Mouse (Mus musculus): Measurements from ENCODE around the gene Edc3.
"Not testable (repeated sequence)": the region's sequence is repeated elsewhere in the genome, so short reads cannot be mapped to it uniquely, and the experiment has no call there.

The Edc3 gene

GRCm38 (mm10) chr9:57698466-57699150 lies 9.7 kb upstream of the Edc3 start:
- DNase-seq (ENCODE audit: low spot score in 2 of 2), result no peak

GRCm38 (mm10) chr9:57706496-57706895 lies 1.8 kb upstream of the Edc3 start:
- DNase-seq (ENCODE audit: low spot score in 2 of 2), result no peak

GRCm38 (mm10) chr9:57708720-57709274 lies 457 bp downstream of the Edc3 start:
- DNase-seq (ENCODE audit: low spot score in 2 of 2), result peak; percentile 44 to 65

GRCm38 (mm10) chr9:57710214-57710613 lies 1.9 kb downstream of the Edc3 start:
- not testable (repeated sequence) for DNase-seq (ENCODE audit: low spot score in 2 of 2)

GRCm38 (mm10) chr9:57712194-57712593 lies 3.9 kb downstream of the Edc3 start:
- peak in 1 of 2 experiments; percentile 28 for DNase-seq (ENCODE audit: low spot score in 2 of 2)

GRCm38 (mm10) chr9:57718408-57718807 lies 10.1 kb downstream of the Edc3 start:
- DNase-seq (ENCODE audit: low spot score in 2 of 2), result no peak

GRCm38 (mm10) chr9:57720736-57721135 lies 12.4 kb downstream of the Edc3 start:
- no peak for DNase-seq (ENCODE audit: low spot score in 2 of 2)

GRCm38 (mm10) chr9:57722371-57722770 lies 14.0 kb downstream of the Edc3 start:
- DNase-seq (ENCODE audit: low spot score in 2 of 2), result no peak

GRCm38 (mm10) chr9:57723315-57723715 lies 15.0 kb downstream of the Edc3 start:
- no peak for DNase-seq (ENCODE audit: low spot score in 2 of 2)

- no peak for DNase-seq (ENCODE audit: low spot score in 2 of 2)
Observed at GRCm38 (mm10) chr9:57723796-57724195, 15.5 kb downstream of the Edc3 start.

GRCm38 (mm10) chr9:57724701-57725100 lies 16.4 kb downstream of the Edc3 start:
- no peak for DNase-seq (ENCODE audit: low spot score in 2 of 2)

GRCm38 (mm10) chr9:57728312-57728711 lies 20.0 kb downstream of the Edc3 start:
- no peak for DNase-seq (ENCODE audit: low spot score in 2 of 2)

- no peak for DNase-seq (ENCODE audit: low spot score in 2 of 2)
Observed at GRCm38 (mm10) chr9:57733606-57734005, 25.3 kb downstream of the Edc3 start.

GRCm38 (mm10) chr9:57739863-57740262 lies 31.5 kb downstream of the Edc3 start:
- no peak for DNase-seq (ENCODE audit: low spot score in 2 of 2)

GRCm38 (mm10) chr9:57744462-57745091 lies 36.2 kb downstream of the Edc3 start:
- DNase-seq (ENCODE audit: low spot score in 2 of 2), result peak in 1 of 2 experiments; percentile 71

- no peak for DNase-seq (ENCODE audit: low spot score in 2 of 2)
Observed at GRCm38 (mm10) chr9:57747067-57747466, 38.7 kb downstream of the Edc3 start.

GRCm38 (mm10) chr9:57748137-57748536 lies 39.8 kb downstream of the Edc3 start:
- DNase-seq (ENCODE audit: low spot score in 2 of 2), result no peak

GRCm38 (mm10) chr9:57748831-57749230 lies 40.5 kb downstream of the Edc3 start:
- no peak for DNase-seq (ENCODE audit: low spot score in 2 of 2)

GRCm38 (mm10) chr9:57750901-57751300 lies 42.6 kb downstream of the Edc3 start:
- no peak for DNase-seq (ENCODE audit: low spot score in 2 of 2)

GRCm38 (mm10) chr9:57757578-57757977 lies 49.2 kb downstream of the Edc3 start:
- DNase-seq (ENCODE audit: low spot score in 2 of 2), result peak in 1 of 2 experiments; percentile 53

- DNase-seq (ENCODE audit: low spot score in 2 of 2), result no peak
Observed at GRCm38 (mm10) chr9:57758528-57758927, 50.2 kb downstream of the Edc3 start.

- DNase-seq (ENCODE audit: low spot score in 2 of 2), result peak; percentile 71 to 87
Observed at GRCm38 (mm10) chr9:57759289-57759688, 50.9 kb downstream of the Edc3 start.
